Mouse (Mus musculus) thymus, adult 2 months (tissue): Measurements from ENCODE around the gene Rhbdf2. TPM values are rescaled to one million over a fixed set of nuclear protein-coding genes. Genes with fewer than 3 reads are reported as not detected.

Experiments used
- DNase-seq: peaks from one replicate; pipeline ENCODE4 v3.0.0; 2021
- H3K27ac ChIP-seq: fragments of 200-500 bp; 2 replicates; pipeline ENCODE4 v1.5.1; 2012; ENCODE audit warnings: low read length, control low read depth; ENCODE audit not compliant: control insufficient read depth, insufficient read depth
- H3K27me3 ChIP-seq: fragments of 200-500 bp; 2 replicates; pipeline ENCODE4 v1.6.1; 2012; ENCODE audit warnings: mild to moderate bottlenecking, low read length, moderate library complexity, mixed read lengths; ENCODE audit not compliant: control insufficient read depth, insufficient read depth
- H3K36me3 ChIP-seq: fragments of 200-500 bp; 2 replicates; pipeline ENCODE4 v1.6.1; 2012; ENCODE audit warnings: mild to moderate bottlenecking, low read length, moderate library complexity; ENCODE audit not compliant: control insufficient read depth, insufficient read depth
- H3K4me1 ChIP-seq: fragments of 200-500 bp; replicated peaks from 2 replicates; pipeline ENCODE4 v1.6.1; 2012; ENCODE audit warnings: low read length; ENCODE audit not compliant: control insufficient read depth, insufficient read depth
- H3K4me3 ChIP-seq: fragments of 200-500 bp; 2 replicates; pipeline ENCODE4 v1.5.1; 2012; ENCODE audit warnings: mild to moderate bottlenecking, low read length, control low read depth, moderate library complexity; ENCODE audit not compliant: control insufficient read depth, insufficient read depth
- CTCF ChIP-seq: fragments of 200-500 bp; IDR thresholded peaks from 2 replicates; pipeline ENCODE4 v1.5.1; 2012; ENCODE audit warnings: mild to moderate bottlenecking, control low read depth, low read length, moderate library complexity, borderline replicate concordance; ENCODE audit not compliant: control insufficient read depth, poor library complexity, insufficient read depth; ENCODE audit errors: extremely low read depth
- POLR2A ChIP-seq: fragments of 200-500 bp; IDR thresholded peaks from 2 replicates; pipeline ENCODE4 v1.6.1; 2012; ENCODE audit warnings: mild to moderate bottlenecking, low read length, control low read depth, moderate library complexity; ENCODE audit not compliant: control insufficient read depth, poor library complexity, insufficient read depth; ENCODE audit errors: extremely low read depth
- WGBS: fragments of 180-500 bp; shearing (Covaris S2); methylation state at CpG from one replicate; pipeline ENCODE4 v1.1.7; 2018; 5-methylcytosine and 5-hydroxymethylcytosine counted together
- polyA plus RNA-seq: library from polyadenylated mRNA; depleted of rRNA; stranded (reverse); fragments of >200 nt; gene quantifications from 2 replicates; pipeline ENCODE4 v1.2.3, GENCODE M21; 2012

Rhbdf2 gene
- polyA plus RNA-seq, 1 experiment: 44.4 TPM

GRCm38 (mm10) chr11:116572756-116573543, 53.9 kb downstream of the Rhbdf2 start:
- peaks cover 9% of the 10 kb centered on the region for H3K4me1 ChIP-seq
- H3K27me3 ChIP-seq: no peaks in the 10 kb centered on the region
- no peak overlapping the region for H3K4me3 ChIP-seq
- TF ChIP-seq POLR2A (no peak), CTCF (no peak)
- H3K27ac ChIP-seq: no peak overlapping the region
- DNase-seq: no peak
- no peaks in the 10 kb centered on the region for H3K36me3 ChIP-seq
- WGBS: 68% methylated on average over 12 of the region's 12 CpGs

GRCm38 (mm10) chr11:116571767-116572679, 54.8 kb downstream of the Rhbdf2 start:
- DNase-seq: no peak
- Histone ChIP-seq H3K27me3 (no peaks in the 10 kb centered on the region), H3K4me3 (no peak overlapping the region), H3K27ac (no peak overlapping the region), H3K4me1 (peaks cover 9% of the 10 kb centered on the region), H3K36me3 (no peaks in the 10 kb centered on the region)
- WGBS: 43% methylated on average over 19 of the region's 19 CpGs
- TF ChIP-seq CTCF (no peak), POLR2A (no peak)

- WGBS: 98% methylated on average over 7 of the region's 7 CpGs
- no peaks in the 10 kb centered on the region for H3K27me3 ChIP-seq
- TF ChIP-seq CTCF (no peak), POLR2A (no peak)
- no peak for DNase-seq
- H3K27ac ChIP-seq: no peak overlapping the region
- H3K4me1 ChIP-seq: peaks cover 9% of the 10 kb centered on the region
- no peaks in the 10 kb centered on the region for H3K36me3 ChIP-seq
- H3K4me3 ChIP-seq: no peak overlapping the region
These were observed 56.0 kb downstream of the Rhbdf2 start for GRCm38 (mm10) chr11:116570821-116571220.

- Histone ChIP-seq H3K27ac (no peak overlapping the region; the same call in 1 of the 2 replicates), H3K4me1 (peaks cover 5% of the 10 kb centered on the region), H3K27me3 (no peaks in the 10 kb centered on the region), H3K36me3 (no peaks in the 10 kb centered on the region), H3K4me3 (no peak overlapping the region)
- no peak for TF ChIP-seq CTCF
- TF ChIP-seq POLR2A: no peak
- 94% methylated on average over 8 of the region's 8 CpGs for whole genome bisulfite sequencing
- no peak for DNase-seq
These were observed 59.3 kb downstream of the Rhbdf2 start for GRCm38 (mm10) chr11:116567531-116567930.

GRCm38 (mm10) chr11:116565283-116566041, 61.4 kb downstream of the Rhbdf2 start:
- WGBS: 83% methylated on average over 7 of the region's 7 CpGs
- Histone ChIP-seq H3K36me3 (no peaks in the 10 kb centered on the region), H3K27me3 (no peaks in the 10 kb centered on the region), H3K27ac (no peak overlapping the region), H3K4me3 (no peak overlapping the region), H3K4me1 (peaks cover 6% of the 10 kb centered on the region)
- TF ChIP-seq CTCF (no peak), POLR2A (no peak)
- no peak for DNase-seq

GRCm38 (mm10) chr11:116556308-116556707, 70.5 kb downstream of the Rhbdf2 start:
- TF ChIP-seq POLR2A: no peak
- TF ChIP-seq CTCF: no peak
- Histone ChIP-seq H3K4me1 (peaks cover 6% of the 10 kb centered on the region), H3K36me3 (no peaks in the 10 kb centered on the region), H3K27me3 (no peaks in the 10 kb centered on the region), H3K4me3 (no peak overlapping the region), H3K27ac (no peak overlapping the region)
- 91% methylated on average over 6 of the region's 6 CpGs for WGBS
- no peak for DNase-seq
